Mouse (Mus musculus): ENCODE data around the gene Hist1h2af. TPM values are rescaled to one million over a fixed set of nuclear protein-coding genes. Genes with fewer than 3 reads are reported as not detected.

The Hist1h2af gene
- 1.5 and 3.4 TPM in 2 replicates for polyA plus RNA-seq (2015; fragmentation: Nextera tagmentation; extraction: Ambion mirVana)

DNA sequence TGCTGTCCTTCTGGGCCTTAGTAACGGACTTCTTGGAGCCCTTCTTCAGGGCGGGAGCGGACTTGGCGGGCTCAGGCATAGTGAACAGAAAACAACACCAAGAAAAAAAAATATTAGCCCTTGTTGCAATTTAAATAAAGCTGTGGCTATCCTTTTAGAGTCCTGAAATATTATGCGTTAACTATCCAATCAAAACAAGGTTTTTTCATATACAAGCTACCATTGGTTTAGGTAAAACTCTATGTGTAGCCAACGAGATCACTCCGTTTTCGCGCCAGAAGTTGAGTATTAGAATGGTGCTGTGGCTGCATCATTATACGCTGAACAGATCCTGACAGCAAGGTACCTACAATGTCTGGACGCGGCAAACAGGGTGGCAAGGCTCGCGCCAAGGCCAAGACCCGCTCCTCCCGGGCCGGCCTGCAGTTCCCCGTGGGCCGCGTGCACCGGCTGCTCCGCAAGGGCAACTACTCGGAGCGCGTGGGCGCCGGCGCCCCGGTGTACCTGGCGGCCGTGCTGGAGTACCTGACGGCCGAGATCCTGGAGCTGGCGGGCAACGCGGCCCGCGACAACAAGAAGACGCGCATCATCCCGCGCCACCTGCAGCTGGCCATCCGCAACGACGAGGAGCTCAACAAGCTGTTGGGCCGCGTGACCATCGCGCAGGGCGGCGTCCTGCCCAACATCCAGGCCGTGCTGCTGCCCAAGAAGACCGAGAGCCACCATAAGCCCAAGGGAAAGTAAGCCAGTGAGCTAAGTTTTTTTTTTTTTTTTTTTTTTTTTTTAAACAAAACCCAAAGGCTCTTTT lies at the start of gene Hist1h2af:
Gene Hist1h2af (plus strand): TSS at position 347 of the 808 bp plus-strand sequence.

DNA sequence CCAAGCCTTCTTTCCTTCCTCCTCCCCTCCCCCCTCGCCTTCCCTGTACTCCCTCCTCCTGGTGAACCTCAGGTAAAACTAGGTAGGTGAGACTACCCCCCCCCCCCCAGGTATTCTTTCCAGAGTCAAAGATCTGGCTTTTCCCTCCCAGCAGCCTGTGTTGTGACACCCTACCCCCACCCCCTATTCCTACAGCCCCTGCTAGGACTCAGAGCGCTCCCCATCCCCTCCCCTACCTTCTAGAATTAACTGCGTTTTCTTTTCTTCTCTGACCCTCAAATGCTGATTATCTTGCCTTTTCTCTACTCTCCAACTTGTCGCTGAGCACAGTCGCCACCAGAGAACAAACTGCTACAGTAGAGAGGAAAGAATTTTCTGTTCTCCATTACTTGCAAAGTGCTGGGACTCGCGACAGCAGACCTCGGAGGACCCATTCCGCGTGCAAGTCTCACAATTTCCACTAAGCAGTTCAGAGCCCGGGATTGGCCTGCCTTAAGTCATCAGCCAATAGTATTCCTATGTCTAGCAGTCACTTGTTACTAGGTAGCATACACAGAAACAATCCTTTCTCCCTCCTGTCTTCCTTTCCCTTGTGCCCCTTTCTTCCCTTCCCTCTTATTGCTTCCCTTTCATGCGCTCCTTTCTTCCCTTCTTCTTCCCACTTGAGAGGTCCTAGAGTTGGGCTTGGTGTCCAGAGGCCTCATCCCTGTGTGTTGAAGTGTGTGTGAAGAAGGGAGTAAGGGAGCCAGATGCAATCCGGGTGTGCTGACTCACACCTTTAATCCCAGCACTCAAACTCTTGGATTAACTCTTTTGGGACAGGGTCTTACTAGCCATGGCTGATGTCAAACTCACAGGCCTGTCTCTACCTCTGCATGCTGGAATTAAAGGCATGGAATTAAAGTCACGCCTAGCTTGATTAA lies 45.0 kb upstream of the Hist1h2af start, which contains the start of gene Btn2a2:
Gene Btn2a2 (minus strand): TSS at position 458 of the 923 bp plus-strand sequence.

DNA sequence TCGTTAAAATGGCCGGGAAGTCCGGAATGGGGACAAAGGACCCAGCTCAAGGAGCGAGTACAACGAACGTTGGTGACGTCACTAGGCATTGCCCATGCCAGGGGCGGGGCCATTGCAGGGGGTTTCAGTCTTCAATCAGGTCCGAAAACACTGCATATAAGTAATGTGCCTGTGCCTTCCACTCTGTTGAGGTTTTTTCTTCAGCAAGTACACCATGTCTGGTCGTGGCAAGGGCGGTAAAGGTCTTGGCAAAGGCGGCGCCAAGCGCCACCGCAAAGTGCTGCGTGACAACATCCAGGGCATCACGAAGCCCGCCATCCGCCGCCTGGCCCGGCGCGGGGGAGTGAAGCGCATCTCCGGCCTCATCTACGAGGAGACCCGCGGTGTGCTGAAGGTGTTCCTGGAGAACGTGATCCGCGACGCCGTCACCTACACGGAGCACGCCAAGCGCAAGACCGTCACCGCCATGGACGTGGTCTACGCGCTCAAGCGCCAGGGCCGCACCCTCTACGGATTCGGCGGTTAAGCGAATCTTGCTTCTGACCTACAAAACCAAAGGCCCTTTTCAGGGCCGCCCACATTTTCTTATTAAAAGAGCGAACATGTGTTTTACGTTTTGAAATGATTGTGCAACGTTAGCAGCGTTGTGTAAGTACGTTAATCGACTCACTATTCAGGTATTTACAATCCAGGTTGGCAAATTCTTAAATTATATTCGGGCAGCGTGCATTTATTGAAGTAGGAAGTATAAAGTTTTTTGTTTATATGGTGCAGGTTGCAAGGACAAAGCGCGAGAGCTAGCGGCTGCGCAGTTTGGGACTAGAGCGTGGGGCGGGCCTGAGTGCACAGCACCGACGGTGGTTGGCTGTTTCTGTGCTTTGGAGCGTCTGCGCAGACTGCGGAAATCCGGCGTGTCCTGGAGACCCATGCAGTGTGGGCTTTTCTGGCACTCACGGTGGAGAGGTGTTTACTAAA lies 2.5 kb upstream of the Hist1h2af start, which contains the start of gene Hist1h4h:
Gene Hist1h4h (plus strand): TSS at position 150 of the 975 bp plus-strand sequence.

DNA sequence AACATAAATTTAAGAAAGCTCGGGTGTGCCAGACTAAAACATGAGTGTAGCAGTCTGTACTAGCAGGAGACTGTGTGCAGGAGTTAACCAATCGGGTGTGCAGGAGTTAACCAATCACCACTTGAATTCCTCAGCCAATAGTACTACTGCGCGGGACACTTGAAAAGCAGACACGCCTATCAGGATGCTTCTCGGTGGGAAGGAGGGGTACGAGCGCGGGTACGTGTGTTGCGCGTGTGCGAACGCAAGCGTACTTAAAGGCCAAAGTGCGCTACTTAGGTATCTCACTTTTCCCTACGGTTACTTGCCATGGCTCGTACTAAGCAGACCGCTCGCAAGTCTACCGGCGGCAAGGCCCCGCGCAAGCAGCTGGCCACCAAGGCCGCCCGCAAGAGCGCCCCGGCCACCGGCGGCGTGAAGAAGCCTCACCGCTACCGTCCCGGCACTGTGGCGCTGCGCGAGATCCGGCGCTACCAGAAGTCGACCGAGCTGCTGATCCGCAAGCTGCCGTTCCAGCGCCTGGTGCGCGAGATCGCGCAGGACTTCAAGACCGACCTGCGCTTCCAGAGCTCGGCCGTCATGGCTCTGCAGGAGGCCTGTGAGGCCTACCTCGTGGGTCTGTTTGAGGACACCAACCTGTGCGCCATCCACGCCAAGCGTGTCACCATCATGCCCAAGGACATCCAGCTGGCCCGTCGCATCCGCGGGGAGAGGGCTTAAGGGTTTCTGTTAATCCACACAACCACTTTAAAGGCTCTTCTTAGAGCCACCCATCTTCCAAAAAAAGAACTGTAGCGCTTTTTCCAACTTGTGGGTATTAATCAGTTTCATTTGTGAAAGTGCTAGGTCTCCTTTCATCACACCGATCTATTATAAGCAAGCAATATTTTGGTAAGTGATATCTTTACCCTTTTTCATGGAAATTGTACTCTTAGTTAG lies 1.7 kb downstream of the Hist1h2af start, which contains the start of gene Hist1h3g:
Gene Hist1h3g (plus strand): TSS at position 286 of the 939 bp plus-strand sequence.

DNA sequence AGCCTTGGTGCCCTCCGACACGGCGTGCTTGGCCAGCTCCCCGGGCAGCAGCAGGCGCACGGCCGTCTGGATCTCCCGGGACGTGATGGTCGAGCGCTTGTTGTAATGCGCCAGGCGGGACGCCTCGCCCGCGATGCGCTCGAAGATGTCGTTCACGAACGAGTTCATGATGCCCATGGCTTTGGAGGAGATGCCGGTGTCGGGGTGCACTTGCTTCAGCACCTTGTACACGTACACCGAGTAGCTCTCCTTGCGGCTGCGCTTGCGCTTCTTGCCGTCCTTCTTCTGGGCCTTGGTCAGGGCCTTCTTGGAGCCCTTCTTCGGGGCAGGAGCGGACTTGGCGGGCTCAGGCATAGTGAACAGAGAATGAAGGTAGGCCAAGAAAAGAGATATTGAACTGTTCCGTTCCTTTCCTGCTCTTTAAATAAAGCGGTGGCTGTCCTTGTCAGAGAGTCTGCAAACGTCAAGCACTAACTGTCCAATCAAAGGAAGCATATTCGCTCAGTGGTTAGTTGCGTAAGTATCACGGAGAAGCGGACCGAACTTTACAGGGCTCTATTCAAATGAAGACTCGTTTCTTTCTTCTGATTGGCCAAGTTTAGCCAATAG lies 9.4 kb downstream of the Hist1h2af start, which contains the start of gene Hist1h2bh:
Gene Hist1h2bh (minus strand): TSS at position 394 of the 609 bp plus-strand sequence.

DNA sequence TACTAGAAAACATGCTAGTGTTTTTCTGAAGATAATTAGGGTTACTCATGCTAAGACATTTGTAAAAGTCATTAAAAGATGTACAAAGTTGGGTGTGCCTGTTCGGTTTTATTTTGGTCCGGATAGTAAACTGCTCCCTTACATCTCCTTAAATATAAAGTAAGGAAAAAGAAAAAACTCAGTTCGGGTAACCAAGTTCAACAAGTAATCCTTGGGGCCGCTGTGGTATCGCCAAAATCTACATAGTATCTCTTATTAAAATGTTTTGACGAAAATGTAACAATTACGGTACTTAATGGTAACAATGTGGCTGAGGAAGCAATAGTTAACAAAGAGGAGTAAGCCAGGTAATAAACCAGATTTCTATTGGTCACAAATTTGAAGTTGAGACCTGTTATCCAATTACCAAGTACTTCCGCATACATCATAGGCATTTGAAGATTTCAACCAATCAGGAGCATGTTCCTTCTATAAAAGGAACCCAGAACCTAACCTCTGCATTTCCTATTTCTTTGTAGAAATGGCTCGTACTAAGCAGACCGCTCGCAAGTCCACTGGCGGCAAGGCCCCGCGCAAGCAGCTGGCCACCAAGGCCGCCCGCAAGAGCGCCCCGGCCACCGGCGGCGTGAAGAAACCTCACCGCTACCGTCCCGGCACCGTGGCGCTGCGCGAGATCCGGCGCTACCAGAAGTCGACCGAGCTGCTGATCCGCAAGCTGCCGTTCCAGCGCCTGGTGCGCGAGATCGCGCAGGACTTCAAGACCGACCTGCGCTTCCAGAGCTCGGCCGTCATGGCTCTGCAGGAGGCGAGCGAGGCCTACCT lies 10.5 kb downstream of the Hist1h2af start, which contains the start of gene Hist1h3f:
Gene Hist1h3f (plus strand): TSS at position 88 of the 822 bp plus-strand sequence.

DNA sequence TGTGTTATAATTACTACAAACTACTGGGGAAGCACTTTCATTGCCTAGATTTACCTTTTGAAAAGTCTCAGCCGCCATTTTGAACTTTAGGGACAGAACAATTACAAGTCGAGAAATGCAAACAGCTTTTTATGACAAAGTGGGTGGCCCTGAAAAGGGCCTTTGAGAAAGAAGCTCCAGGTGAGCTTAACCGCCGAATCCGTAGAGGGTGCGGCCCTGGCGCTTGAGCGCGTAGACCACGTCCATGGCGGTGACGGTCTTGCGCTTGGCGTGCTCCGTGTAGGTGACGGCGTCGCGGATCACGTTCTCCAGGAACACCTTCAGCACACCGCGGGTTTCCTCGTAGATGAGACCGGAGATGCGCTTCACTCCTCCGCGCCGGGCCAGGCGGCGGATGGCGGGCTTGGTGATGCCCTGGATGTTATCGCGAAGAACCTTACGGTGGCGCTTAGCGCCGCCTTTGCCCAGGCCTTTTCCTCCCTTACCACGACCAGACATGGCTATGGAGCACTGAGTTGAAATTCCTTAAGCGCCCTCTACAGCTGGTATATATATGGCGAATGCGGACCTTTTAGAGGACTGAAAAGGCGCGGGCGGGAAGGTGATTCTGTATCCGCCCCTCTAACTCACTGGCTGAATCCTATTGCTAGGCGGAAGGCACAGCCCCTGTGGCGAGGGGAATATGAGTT lies 17.6 kb downstream of the Hist1h2af start, which contains the start of gene Hist1h4f:
Gene Hist1h4f (minus strand): TSS at position 503 of the 689 bp plus-strand sequence.

DNA sequence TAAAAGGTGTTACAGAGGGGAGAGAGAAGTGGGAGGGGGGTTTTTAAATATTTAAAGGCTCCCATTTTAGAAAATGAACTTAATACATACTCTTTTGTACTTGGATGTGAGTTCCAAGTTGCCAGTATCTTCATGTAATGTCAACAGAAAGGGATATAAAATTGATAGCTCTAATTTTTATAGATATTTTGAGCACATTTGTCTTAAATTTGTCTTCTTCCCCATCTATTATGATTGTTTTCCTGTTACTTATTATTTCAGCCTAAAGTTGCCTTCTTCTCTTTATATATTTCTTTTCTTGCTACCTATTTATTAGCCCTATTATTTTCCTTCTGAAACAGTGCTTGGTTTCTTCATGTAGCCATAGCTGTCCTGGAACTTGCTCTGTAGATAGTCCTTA lies 19.3 kb downstream of the Hist1h2af start, which contains the start of gene Hist1h1d:
Gene Hist1h1d (plus strand): TSS at position 301 of the 400 bp plus-strand sequence.

DNA sequence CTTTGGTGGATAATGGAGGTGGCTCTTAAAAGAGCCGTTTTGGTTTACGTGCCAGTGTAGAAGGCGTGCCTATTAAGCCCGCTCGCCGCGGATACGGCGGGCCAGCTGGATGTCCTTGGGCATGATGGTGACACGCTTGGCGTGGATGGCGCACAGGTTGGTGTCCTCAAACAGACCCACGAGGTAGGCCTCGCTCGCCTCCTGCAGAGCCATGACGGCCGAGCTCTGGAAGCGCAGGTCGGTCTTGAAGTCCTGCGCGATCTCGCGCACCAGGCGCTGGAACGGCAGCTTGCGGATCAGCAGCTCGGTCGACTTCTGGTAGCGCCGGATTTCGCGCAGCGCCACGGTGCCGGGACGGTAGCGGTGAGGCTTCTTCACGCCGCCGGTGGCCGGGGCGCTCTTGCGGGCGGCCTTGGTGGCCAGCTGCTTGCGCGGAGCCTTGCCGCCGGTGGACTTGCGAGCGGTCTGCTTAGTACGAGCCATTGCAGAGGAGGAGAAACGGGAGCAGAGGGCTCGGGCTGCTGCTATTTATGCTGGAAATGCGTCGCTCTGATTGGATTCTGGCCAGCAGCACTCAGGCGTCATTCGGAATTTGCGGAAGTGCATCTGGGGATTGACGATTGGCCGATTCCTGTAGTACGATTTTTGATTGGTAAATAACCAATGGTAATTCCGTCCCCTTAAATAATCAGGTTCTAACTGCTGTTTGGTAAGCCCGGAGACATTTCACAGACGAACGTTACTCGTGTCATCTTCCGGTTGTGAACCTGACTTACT lies 28.4 kb downstream of the Hist1h2af start, which contains the start of gene Hist1h3e:
Gene Hist1h3e (minus strand): TSS at position 487 of the 777 bp plus-strand sequence.

DNA sequence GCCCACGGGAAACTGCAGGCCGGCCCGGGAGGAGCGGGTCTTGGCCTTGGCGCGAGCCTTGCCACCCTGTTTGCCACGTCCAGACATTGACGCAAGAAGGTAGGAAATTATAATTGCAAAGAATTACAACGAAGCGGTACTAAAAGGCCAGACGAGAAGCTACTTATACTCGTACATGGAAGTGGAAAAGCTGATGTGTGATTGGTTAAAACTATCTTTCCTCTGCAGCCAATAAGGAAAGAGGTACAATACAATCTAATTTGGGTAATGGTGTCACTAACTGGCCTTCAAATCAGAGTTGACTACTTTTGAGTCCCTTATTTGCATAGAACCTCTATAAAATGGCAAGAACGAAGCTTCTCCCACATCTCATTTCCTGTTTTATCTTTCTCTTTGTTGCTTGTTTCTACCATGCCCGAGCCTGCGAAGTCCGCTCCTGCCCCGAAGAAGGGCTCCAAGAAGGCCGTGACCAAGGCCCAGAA lies 37.4 kb downstream of the Hist1h2af start, which contains the start of the genes Hist1h2ae and Hist1h2bg:
Gene Hist1h2ae (minus strand): TSS at position 199 of the 482 bp plus-strand sequence.
Gene Hist1h2bg (plus strand): TSS at position 375 of the 482 bp plus-strand sequence.

DNA sequence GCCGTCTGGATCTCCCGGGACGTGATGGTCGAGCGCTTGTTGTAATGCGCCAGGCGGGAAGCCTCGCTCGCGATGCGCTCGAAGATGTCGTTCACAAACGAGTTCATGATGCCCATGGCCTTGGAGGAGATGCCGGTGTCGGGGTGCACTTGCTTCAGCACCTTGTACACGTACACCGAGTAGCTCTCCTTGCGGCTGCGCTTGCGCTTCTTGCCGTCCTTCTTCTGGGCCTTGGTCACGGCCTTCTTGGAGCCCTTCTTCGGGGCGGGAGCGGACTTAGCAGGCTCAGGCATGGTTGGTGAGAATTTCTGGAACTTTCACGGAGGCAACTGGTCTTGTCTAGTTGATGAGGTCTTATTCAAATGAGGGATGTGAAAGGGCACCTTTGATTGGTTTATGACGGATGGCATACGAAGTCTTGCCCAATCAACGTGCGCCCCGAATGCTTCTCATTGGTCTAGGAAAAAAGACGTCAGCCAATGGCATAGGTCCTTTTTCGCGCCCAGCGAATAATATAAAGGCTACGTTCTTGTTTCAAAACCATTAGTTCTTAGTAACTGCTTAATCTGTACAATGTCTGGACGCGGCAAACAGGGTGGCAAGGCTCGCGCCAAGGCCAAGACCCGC lies 40.3 kb downstream of the Hist1h2af start, which contains the start of the genes Hist1h2bf and Hist1h2ad:
Gene Hist1h2bf (minus strand): TSS at position 299 of the 627 bp plus-strand sequence.
Gene Hist1h2ad (plus strand): TSS at position 484 of the 627 bp plus-strand sequence.

DNA sequence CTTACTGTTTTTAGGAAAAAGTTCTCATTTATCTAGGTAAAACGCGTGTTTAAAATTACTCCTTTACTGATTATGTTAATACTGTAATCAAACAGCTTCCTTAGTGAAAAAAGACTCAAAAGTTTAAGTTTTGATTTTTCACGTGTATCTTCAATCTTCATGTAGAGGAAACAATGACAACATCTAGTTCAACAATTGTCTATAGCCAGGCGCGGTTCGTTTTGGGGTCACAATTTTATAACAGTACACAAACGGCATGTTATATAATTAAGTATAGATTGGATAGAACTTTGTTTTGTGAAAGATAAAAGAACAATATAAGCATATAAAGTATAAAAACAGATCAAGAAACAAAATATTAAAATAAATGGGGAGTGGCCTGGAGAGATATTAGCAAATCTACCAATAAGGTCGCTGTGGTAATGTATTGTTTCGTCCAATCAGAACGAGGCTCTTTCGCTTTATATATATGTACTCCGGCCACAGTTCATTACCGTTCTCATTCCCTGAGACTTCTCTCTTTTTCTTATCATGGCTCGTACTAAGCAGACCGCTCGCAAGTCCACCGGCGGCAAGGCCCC lies 41.7 kb downstream of the Hist1h2af start, which contains the start of gene Hist1h3d:
Gene Hist1h3d (plus strand): TSS at position 493 of the 581 bp plus-strand sequence.

DNA sequence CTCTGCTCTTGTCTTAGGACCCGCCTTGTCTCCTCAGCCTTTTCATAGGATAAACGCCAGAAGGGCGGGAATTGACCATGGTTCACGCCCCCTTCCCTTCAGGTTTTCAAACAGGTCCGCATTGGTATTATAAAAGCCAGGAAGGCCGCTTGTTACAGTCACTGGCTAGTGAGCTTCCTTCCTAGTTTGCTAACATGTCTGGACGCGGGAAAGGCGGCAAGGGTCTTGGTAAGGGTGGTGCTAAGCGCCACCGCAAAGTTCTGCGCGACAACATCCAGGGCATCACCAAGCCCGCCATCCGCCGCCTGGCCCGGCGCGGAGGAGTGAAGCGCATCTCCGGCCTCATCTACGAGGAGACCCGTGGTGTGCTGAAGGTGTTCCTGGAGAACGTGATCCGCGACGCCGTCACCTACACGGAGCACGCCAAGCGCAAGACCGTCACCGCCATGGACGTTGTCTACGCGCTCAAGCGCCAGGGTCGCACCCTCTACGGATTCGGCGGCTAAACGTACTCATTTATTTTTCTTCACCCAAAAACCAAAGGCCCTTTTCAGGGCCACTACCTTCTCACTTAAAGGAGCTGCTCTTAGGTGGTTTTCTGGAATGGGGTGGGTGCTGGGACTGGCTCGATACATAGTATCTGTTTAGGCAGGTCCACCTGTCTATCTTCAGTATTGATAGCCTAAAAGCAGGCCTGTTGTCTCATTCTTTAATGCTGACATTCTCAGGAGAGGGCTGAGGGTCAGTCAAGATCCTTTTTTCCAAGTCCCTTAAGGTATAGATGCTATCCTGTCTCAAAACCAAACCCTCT lies 47.9 kb downstream of the Hist1h2af start, which contains the start of gene Hist1h4d:
Gene Hist1h4d (plus strand): TSS at position 191 of the 811 bp plus-strand sequence.

Measured in urinary bladder, postnatal 0 days (tissue).